Mouse (Mus musculus): ENCODE measurements around the gene Mthfd2l. TPM values are rescaled to one million over a fixed set of nuclear protein-coding genes. Genes with fewer than 3 reads are reported as not detected.

The Mthfd2l gene
- polyA plus RNA-seq, 1 experiment from 2014 or later, result 70.5 TPM

DNA sequence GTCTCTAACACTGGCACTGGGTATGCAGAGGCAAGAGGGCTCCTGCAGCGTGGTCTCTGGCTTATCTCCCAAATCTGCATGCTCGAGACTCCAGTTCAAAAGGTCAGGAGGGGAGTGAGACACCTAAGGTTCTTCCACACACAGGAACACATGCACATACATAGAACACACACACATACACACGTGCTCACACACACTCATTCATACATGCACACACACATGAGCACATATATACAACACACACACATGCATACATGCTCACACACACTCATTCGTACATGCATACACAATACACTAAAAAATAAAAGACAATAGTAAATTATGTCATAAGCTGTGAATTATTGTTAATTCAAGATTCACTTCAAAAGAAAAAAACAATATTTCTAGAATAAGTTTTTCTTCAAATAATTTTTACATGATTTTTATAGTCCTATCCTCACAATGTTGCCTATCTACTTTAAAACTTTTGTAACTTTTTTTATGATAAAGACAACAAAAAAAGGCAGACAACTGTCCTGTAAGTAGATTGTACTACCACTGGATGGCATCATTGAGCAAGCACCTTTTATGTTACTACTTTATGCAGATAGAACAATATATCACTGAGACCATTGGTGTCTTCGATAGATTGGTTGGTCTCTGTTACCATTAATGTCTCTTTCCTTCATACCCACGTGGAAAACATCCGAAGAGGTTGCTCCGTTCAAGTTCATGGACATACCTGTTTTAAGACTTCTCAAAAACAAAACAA is 22.0 kb downstream of the Mthfd2l start:
- no peak overlapping the region for H3K4me3 ChIP-seq
- no peak overlapping the region for H3K27ac ChIP-seq (replicated peaks)
- peak; percentile 77; the same call in 1 of the 2 replicates for ATAC-seq (replicated peaks)
- no peaks in the 10 kb centered on the region for H3K36me3 ChIP-seq
- H3K4me2 ChIP-seq (replicated peaks), result no peak overlapping the region
- no peaks in the 10 kb centered on the region for H3K9me3 ChIP-seq
- no peak overlapping the region for H3K9ac ChIP-seq (replicated peaks)
- WGBS, result 84% methylated on average over 8 of the region's 8 CpGs
- no peaks in the 10 kb centered on the region for H3K27me3 ChIP-seq
- no peaks in the 10 kb centered on the region for H3K4me1 ChIP-seq

DNA sequence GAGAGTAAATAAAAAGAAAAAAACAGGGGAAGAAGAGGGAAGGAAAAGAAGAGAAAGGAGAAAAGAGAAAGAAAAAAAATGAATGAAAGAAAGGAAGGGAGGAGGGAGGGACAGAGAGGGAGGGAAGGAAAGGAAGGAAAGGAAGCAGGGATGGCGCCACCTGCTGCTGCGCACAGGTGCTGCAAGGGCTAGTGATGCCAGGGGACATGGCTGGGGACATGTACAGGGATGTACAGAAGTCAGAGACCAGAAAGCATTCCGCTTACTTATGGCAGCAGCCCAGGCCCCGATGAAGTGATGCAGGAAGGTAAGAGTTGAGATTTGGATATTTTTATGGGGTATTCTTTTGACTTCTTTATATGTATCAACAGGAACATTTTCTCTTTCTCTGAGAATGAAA is 33.4 kb downstream of the Mthfd2l start:
- Histone ChIP-seq H3K36me3 (peaks cover 9% of the 10 kb centered on the region; the same call in 1 of the 2 replicates), H3K4me3 (no peak overlapping the region), H3K4me2 (replicated peaks) (no peak overlapping the region), H3K27ac (replicated peaks) (no peak overlapping the region), H3K9ac (replicated peaks) (no peak overlapping the region), H3K27me3 (no peaks in the 10 kb centered on the region), H3K9me3 (no peaks in the 10 kb centered on the region), H3K4me1 (no peaks in the 10 kb centered on the region)
- ATAC-seq (replicated peaks), result no peak
- 70% methylated on average over 4 of the region's 4 CpGs for WGBS

DNA sequence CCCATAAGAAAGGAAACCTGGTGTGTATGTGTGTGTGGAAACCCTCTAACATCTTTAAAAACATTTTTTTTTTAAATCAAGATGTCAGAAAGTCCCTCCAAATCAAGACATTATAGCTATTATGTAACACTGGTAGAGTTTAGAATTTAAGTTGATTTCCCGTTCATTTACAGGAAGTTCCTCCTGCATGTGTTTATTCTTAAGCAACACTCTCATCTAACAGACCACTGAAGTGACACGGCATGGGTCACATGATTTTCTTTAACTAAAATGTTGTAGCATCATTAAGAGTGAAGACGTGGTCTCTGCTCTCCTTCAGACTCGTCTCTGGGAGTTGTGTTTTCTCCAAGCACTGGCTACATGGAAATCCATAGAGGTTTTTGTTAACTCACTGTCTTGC is 33.8 kb downstream of the Mthfd2l start:
- Histone ChIP-seq H3K4me1 (no peaks in the 10 kb centered on the region), H3K27ac (replicated peaks) (no peak overlapping the region), H3K4me3 (no peak overlapping the region), H3K4me2 (replicated peaks) (no peak overlapping the region), H3K9me3 (no peaks in the 10 kb centered on the region), H3K9ac (replicated peaks) (no peak overlapping the region), H3K36me3 (peaks cover 5% of the 10 kb centered on the region; the same call in 1 of the 2 replicates), H3K27me3 (no peaks in the 10 kb centered on the region)
- WGBS, result 90% methylated on average over 4 of the region's 4 CpGs
- ATAC-seq (replicated peaks), result no peak

DNA sequence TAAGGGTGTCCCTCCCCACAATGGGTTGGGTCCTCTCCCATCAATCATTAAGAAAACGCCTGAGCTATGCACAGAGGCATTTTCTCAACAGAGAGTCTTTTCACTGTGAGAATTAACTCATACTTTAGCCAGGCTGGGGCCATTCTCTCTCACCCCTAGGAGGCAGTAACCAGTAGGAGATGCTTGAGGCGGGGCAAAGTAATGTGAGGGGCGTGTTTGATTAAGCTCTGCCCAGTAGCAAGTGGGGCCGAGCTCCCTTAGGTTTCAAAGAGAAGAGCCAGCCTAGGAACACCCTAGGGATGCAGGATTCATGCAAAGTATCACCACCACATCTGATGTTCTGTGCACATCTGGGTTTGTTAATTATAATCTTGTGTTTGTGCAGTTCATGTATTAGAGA is 34.5 kb downstream of the Mthfd2l start:
- WGBS, result 60% methylated on average over 4 of the region's 4 CpGs
- Histone ChIP-seq H3K27me3 (no peaks in the 10 kb centered on the region), H3K27ac (replicated peaks) (no peak overlapping the region)

DNA sequence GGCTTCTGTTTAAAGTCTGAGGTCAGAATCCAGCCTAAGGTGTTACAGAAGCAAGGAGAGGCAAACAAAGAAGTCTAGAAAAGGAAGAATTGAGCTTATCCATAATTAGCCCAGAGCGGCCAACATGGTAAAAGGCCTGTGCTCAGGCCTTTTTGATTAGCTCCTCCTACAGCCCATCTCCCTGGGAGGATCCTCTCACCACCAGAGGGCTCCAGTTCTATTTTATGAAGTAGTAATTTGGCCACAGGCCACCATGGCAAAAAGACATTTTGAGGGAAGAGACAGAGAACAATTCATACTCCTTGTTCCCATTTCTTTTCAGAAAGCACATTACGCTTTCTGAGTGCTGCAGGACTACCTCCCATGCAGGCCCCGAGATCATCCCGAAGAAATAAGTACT is 46.3 kb downstream of the Mthfd2l start:
- H3K4me3 ChIP-seq, result no peak overlapping the region
- WGBS, result 66% methylated on average over 4 of the region's 4 CpGs
- 0 out of 2 replicates have a peak, but pooled peaks have one; percentile 60 for ATAC-seq (replicated peaks)

More for the DNA sequence above, 34.5 kb downstream of the Mthfd2l start:
- ATAC-seq (replicated peaks), result no peak
- Histone ChIP-seq H3K4me1 (no peaks in the 10 kb centered on the region), H3K9ac (replicated peaks) (no peak overlapping the region), H3K4me2 (replicated peaks) (no peak overlapping the region), H3K4me3 (no peak overlapping the region), H3K36me3 (0 out of 2 replicates have a peak, but pooled peaks cover 4% of the 10 kb centered on the region), H3K9me3 (no peaks in the 10 kb centered on the region)

DNA sequence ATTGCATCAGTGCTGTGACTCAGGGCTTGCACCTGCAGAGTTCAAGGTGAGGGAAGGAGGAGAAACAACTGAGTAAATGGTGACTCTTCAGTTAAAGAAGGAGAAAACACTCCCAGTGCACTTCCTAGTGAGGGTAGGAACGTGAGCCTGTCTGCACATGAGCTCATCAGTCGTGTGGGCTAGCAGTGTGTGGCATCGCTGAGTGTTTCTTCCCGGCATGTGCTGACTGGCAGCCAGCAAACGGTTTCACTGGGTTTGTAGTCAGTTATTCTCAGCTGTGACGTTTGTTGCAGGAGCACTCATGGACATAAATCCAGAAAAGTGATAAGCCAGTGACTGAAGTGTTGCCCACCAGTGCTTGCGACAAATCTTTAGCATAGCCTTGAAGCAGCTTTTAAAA is 49.4 kb downstream of the Mthfd2l start:
- Histone ChIP-seq H3K36me3 (no peaks in the 10 kb centered on the region), H3K9me3 (no peaks in the 10 kb centered on the region), H3K4me3 (no peak overlapping the region), H3K4me2 (replicated peaks) (no peak overlapping the region), H3K4me1 (no peaks in the 10 kb centered on the region), H3K9ac (replicated peaks) (no peak overlapping the region), H3K27ac (replicated peaks) (no peak overlapping the region), H3K27me3 (no peaks in the 10 kb centered on the region)
- no peak for ATAC-seq (replicated peaks)
- WGBS, result 86% methylated on average over 7 of the region's 7 CpGs

More for the DNA sequence above, 46.3 kb downstream of the Mthfd2l start:
- no peak overlapping the region for H3K4me2 ChIP-seq (replicated peaks)
- H3K27me3 ChIP-seq, result no peaks in the 10 kb centered on the region
- H3K27ac ChIP-seq (replicated peaks), result no peak overlapping the region
- H3K9me3 ChIP-seq, result no peaks in the 10 kb centered on the region
- H3K9ac ChIP-seq (replicated peaks), result no peak overlapping the region
- H3K4me1 ChIP-seq, result no peaks in the 10 kb centered on the region
- peaks cover 3% of the 10 kb centered on the region; the same call in 1 of the 2 replicates for H3K36me3 ChIP-seq

DNA sequence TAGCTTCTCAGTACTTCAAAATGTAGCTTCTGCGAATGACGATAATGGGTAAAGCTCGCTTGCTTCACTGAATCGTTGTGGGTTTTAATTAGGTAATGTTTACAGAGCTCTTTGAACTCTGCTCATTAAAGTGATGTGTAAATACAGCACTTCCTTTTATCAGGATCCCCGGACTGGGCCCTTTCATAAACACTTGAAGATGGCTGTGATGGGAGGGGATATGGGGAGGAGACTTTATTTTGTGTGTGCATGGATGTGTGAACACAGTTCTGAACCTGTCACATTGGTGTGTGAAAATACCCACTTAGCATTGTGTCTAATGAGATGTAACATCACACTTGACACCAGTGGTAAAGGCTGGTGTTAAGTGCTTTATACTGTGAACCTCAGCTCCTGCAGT is 56.7 kb downstream of the Mthfd2l start:
- Histone ChIP-seq H3K9me3 (no peaks in the 10 kb centered on the region), H3K9ac (replicated peaks) (no peak overlapping the region), H3K4me3 (no peak overlapping the region), H3K4me1 (peaks cover 10% of the 10 kb centered on the region), H3K27me3 (no peaks in the 10 kb centered on the region), H3K4me2 (replicated peaks) (no peak overlapping the region), H3K36me3 (no peaks in the 10 kb centered on the region), H3K27ac (replicated peaks) (no peak overlapping the region)
- 15% methylated on average over 5 of the region's 5 CpGs for WGBS
- peak; percentile 96 for ATAC-seq (replicated peaks)

DNA sequence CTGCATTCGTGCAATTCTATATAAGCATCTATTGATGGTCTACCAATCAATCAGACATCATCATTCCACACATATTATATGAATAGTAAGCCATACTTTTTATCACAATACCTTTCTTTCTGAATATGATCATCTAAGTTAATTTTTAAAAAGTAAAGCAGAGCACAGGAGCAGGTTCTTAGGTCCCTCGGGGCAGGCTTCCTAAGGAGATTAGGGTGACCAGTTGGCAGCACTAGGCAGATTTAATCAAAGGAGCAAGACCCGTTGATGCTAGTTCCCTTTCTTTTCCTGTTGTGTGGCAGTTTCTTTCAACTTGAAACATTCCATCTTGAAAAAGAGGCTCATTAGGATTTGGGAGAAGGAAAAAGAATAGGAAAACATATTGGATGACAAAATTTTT is 57.2 kb downstream of the Mthfd2l start:
- no peak for ATAC-seq (replicated peaks)
- no peak overlapping the region for H3K27ac ChIP-seq (replicated peaks)

DNA sequence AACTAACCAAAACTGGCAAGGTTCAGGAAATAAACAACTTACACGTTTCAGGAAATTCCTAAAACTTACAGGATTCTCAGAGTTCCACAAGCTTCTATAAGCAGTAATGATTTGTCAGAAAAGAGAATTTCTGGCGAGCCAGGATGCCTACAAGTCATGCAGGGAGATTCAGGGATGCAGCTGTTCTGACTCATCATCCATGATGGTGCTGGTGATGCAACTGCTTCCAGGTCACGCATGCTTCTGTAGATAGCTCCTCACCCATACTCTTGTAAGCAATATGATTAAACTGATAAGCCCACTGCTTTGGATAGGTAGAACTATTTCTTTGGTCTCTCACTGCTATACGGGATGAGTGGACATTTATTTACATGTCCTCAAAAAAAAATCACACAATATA is 57.7 kb downstream of the Mthfd2l start:
- peaks cover 10% of the 10 kb centered on the region for H3K4me1 ChIP-seq
- no peak overlapping the region for H3K9ac ChIP-seq (replicated peaks)
- no peak overlapping the region for H3K4me3 ChIP-seq
- H3K27ac ChIP-seq (replicated peaks), result no peak overlapping the region
- no peaks in the 10 kb centered on the region for H3K27me3 ChIP-seq
- no peak for ATAC-seq (replicated peaks)
- H3K36me3 ChIP-seq, result no peaks in the 10 kb centered on the region
- H3K4me2 ChIP-seq (replicated peaks), result no peak overlapping the region
- H3K9me3 ChIP-seq, result no peaks in the 10 kb centered on the region
- WGBS, result 76% methylated on average over 4 of the region's 4 CpGs

More for the DNA sequence above, 57.2 kb downstream of the Mthfd2l start:
- H3K27me3 ChIP-seq, result no peaks in the 10 kb centered on the region
- H3K4me3 ChIP-seq, result no peak overlapping the region
- 16% methylated on average over 3 of the region's 3 CpGs for WGBS
- H3K9me3 ChIP-seq, result no peaks in the 10 kb centered on the region
- no peaks in the 10 kb centered on the region for H3K36me3 ChIP-seq
- no peak overlapping the region for H3K9ac ChIP-seq (replicated peaks)
- no peak overlapping the region for H3K4me2 ChIP-seq (replicated peaks)
- H3K4me1 ChIP-seq, result peaks cover 10% of the 10 kb centered on the region

DNA sequence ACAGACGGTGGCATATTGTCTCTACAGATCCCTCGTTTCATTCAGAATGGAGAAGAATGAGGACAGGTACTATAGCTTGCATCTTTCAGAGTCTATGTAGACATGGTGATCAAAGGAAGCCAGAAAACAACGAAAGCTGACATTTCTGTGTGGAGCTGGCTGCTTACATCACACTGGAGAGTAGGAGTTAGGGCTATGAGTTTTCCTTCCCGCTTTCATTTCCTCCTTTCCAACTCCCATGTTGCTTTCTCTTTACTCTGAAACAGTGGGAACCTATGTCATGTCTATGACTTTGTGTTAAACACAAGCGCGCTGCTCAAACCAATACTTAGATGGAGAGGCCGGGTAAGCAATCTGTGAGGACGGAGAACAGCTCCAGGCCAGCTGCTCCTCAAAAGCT is 69.0 kb downstream of the Mthfd2l start:
- H3K4me2 ChIP-seq (replicated peaks), result no peak overlapping the region
- no peaks in the 10 kb centered on the region for H3K27me3 ChIP-seq
- H3K4me3 ChIP-seq, result no peak overlapping the region
- H3K36me3 ChIP-seq, result no peaks in the 10 kb centered on the region
- no peak overlapping the region for H3K27ac ChIP-seq (replicated peaks)
- WGBS, result 96% methylated on average over 8 of the region's 8 CpGs
- no peaks in the 10 kb centered on the region for H3K4me1 ChIP-seq
- no peak for ATAC-seq (replicated peaks)
- no peaks in the 10 kb centered on the region for H3K9me3 ChIP-seq
- no peak overlapping the region for H3K9ac ChIP-seq (replicated peaks)

DNA sequence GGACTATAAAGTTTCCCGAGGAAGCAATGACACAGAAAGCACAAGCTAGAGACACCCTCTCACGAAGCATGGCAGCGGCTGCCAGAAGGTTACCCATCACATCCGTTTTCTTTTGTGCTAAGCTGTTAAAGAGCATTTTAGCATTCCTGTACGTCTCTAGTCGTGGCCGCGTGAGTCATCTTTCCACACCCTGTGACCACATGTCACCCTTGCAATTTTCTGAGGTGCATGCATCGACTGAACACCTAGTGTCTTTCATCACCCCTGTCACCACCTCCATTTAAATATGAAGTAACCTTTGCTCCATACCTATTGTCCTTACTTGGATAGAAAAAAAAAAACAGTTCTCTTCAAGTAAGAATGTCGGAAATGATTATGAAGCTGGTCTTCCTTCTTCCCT is 84.3 kb downstream of the Mthfd2l start:
- no peaks in the 10 kb centered on the region for H3K4me1 ChIP-seq

DNA sequence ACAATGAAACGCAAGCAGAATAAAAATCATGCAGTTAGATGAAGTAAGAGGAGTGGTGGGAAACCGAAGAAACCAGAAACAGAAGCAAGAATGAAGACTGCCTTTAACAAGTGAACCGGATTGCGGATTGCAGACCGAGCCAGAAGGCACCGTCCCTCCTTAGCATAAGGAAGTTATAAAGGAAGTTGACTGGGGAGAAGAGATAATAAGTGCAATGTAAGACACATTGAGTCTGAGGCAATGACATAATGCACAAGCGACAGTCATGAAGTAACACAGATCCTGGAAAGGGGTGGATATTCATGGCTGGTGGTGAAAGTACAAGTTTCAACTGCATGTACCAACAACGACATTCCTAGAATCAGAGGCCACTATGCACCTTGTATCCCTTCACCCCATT is 92.2 kb downstream of the Mthfd2l start:
- H3K4me1 ChIP-seq, result no peaks in the 10 kb centered on the region
- no peak for ATAC-seq (replicated peaks)
- no peaks in the 10 kb centered on the region for H3K27me3 ChIP-seq
- H3K4me2 ChIP-seq (replicated peaks), result no peak overlapping the region
- WGBS, result 91% methylated on average over 8 of the region's 8 CpGs
- H3K27ac ChIP-seq (replicated peaks), result no peak overlapping the region
- no peak overlapping the region for H3K9ac ChIP-seq (replicated peaks)
- H3K9me3 ChIP-seq, result no peaks in the 10 kb centered on the region
- no peak overlapping the region for H3K4me3 ChIP-seq
- H3K36me3 ChIP-seq, result no peaks in the 10 kb centered on the region

More for the DNA sequence above, 84.3 kb downstream of the Mthfd2l start:
- ATAC-seq (replicated peaks), result no peak
- WGBS, result 86% methylated on average over 10 of the region's 10 CpGs
- Histone ChIP-seq H3K4me2 (replicated peaks) (no peak overlapping the region), H3K36me3 (no peaks in the 10 kb centered on the region), H3K27me3 (no peaks in the 10 kb centered on the region), H3K9ac (replicated peaks) (no peak overlapping the region), H3K4me3 (no peak overlapping the region), H3K27ac (replicated peaks) (no peak overlapping the region), H3K9me3 (no peaks in the 10 kb centered on the region)

DNA sequence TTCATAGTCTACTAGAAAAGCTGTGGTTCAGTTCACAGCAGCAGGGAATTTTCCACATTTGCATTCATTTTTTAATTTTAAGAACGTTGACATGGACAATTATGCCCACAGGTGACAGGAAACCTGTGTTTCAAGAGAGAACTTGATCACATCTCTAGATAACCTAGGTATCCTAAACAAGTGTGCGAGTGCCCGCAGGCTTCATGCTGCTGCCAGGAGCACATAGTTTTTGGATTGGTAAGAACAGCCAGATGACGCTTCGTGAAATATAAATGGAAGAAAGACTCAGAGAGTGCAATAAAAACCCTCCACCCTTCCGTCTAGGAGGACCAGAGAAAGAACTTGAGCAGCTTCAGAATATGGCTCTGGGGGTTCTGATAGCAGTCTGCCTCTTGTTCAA is 96.2 kb downstream of the Mthfd2l start, which contains the start of gene Epgn:
TSS of gene Epgn (plus strand) at position 301 of the 400 bp plus-strand sequence.
- ATAC-seq (replicated peaks), result no peak
- no peaks in the 10 kb centered on the region for H3K4me1 ChIP-seq
- no peaks in the 10 kb centered on the region for H3K27me3 ChIP-seq
- H3K9ac ChIP-seq (replicated peaks), result no peak within 1 kb of the TSS
- no peak within 1 kb of the TSS for H3K27ac ChIP-seq (replicated peaks)
- no peaks in the 10 kb centered on the region for H3K36me3 ChIP-seq
- no peak within 1 kb of the TSS for H3K4me3 ChIP-seq
- 91% methylated on average over 6 of the region's 6 CpGs for WGBS
- no peaks in the 10 kb centered on the region for H3K9me3 ChIP-seq
- no peak within 1 kb of the TSS for H3K4me2 ChIP-seq (replicated peaks)

All from forebrain, embryonic 15.5 days (tissue).